Mouse (Mus musculus): ENCODE measurements around the gene Vars.
"Not testable (repeated sequence)": the region's sequence is repeated elsewhere in the genome, so short reads cannot be mapped to it uniquely, and the experiment has no call there.

Gene Vars

DNA sequence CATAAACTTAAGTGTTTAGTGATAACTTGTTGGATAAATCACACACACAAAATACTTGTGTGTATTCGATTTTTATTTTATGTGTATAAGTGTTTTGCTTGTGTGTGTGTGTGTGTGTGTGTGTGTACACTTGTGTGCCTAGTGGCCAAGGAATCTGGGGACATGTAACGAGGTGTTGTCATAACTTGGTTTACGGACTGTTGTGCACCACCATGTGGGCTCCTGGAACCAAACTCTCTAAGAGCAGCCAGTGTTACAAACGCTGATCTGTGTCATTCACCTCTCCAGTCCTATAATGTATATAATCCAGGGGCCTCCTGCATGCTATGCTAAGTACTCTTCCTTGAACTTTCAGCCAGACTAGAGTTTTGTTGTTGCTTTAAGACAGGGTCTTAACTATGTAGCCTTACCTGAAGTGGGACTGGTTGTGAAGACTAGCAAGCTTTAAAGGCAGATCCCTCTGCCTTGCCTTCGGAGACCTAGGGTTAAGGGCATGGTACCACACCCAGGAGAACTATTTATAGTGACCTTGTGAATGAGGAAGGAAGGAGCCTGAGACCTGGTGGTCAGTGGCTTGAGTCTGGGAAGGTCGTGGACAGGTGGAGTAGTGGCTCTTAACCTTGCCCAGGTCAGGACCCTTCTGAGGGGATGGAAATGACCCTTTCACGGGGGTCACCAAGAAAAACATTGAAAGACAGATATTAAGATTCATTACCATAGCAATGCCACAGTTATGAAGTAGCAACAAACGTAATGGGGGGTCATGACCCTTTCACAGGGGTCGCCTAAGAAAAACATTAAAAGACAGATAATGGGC is 2.4 kb downstream of the Vars start:
- DNase-seq (ENCODE audit: low read depth): no peak

DNA sequence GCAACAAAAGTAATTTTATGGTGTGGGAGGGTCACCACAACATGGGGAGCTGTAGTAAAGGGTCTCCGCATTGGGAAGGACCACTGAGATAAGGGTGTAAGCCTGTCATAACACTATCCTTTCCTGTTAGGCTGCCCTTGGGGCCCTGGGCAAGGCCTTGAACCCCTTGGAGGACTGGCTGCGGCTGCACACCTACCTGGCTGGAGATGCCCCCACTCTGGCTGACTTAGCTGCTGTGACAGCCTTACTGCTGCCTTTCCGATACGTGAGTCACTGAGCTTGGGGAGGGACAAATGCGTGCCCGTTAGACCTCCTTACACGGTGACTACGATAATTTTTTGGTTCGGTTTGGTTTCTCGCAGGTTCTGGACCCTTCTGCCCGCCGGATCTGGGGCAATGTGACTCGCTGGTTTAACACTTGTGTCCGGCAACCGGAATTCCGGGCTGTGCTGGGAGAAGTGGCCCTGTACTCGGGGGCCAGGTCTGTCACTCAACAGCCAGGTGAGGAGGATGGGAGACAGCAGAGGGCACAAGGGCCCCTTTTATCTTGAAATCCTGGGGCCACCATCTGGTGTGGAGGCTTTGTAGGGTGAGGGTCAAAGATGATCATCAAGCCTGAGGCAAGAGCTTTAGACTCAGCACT is 3.4 kb downstream of the Vars start:
- no peak for DNase-seq (ENCODE audit: low read depth)

DNA sequence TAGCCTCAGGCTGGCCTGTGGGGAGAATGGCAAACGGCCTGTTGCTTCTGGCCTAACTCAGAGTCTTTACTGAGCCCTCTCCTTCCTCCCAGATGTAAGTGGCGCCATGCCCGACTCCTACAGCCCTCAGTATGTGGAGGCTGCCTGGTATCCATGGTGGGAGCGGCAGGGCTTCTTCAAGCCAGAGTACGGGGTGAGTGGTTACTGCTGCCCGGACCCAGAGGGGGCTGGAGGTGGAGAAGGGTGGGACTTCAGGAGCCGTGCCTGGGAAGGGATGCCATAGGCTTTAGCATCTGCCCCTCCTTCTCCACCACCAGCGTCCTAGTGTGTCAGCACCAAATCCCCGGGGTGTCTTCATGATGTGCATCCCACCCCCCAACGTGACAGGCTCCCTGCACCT is 4.4 kb downstream of the Vars start:
- DNase-seq (ENCODE audit: low read depth): no peak

DNA sequence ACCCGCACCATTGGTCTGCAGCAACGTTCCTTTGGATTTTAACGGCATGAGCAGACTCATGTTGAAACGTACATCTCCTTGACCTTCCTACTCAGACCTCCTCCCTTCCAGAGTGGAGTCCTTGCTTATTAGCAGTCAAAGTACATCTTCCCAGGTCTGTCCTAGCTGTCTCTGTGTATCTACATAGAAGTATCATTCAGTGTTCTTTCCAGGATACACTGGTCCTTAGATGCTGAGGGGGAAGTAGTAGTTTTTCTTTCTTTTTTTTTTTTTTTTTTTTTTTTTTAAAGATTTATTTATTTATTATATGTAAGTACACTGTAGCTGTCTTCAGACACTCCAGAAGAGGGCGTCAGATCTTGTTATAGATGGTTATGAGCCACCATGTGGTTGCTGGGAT is 5.1 kb downstream of the Vars start:
- DNase-seq (ENCODE audit: low read depth): not testable (repeated sequence)

DNA sequence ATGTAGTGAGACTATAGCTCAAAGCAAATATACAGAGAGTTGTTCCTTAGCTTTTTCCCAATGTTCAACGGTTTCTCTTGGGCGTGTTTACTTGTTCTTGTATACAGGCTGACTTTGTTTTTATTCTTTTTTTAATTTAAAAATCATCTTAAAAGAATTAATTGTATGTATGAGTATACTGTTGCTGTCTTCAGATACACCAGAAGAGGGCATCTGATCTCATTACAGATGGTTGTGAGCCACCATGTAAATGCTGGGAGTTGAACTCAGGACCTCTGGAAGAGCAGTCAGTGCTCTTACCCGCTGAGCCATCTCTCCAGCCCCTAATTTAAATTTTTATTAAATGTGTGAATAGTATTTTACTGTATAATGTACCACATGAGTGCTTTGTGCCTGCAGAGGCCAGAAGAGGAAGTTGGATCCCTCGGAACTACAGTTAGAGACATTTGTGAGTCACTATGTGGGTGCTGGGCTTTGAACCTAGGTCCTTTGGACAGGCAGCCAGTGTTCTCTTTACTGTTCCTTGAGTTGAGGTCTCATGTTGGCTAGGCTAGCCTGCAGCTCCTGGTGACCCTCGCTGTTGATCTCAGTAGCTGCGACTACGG is 6.7 kb downstream of the Vars start:
- no peak for DNase-seq (ENCODE audit: low read depth)

DNA sequence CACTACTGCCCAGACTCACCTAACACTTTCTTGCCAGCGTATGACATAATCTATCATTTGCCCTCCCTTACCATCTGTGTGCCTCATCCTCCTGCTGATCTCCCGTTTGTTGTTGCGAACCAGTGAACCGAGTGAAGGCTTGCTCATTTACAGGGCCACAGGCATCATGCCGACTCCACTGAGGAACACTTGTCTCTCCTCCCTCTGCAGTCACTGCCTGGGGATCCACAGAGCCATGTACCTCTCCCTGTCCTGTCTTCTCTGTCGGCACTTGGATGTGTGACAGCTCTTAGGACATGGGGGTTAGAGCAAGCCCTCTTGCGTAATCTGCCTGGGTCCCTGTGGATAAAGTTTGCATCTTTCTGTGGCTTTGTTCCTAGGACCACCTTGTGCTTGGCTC is 8.8 kb downstream of the Vars start:
- no peak for DNase-seq (ENCODE audit: low read depth)

DNA sequence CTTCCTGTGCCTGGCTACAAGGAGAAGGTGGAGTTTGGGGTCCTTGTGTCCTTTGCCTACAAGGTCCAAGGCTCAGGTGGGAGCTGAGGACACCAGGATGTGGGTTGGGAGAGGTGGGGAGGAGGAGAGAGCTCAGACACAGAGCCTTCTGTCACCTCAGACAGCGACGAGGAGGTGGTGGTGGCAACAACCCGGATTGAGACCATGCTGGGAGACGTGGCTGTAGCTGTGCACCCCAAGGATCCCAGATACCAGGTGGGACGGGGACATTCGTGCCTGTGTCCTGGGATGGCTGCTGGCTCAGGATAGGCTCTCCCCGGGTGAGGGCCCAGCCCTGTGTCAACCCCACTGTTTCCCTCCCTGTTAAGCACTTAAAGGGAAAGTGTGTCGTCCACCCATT is 10.7 kb downstream of the Vars start:
- DNase-seq (ENCODE audit: low read depth): no peak

DNA sequence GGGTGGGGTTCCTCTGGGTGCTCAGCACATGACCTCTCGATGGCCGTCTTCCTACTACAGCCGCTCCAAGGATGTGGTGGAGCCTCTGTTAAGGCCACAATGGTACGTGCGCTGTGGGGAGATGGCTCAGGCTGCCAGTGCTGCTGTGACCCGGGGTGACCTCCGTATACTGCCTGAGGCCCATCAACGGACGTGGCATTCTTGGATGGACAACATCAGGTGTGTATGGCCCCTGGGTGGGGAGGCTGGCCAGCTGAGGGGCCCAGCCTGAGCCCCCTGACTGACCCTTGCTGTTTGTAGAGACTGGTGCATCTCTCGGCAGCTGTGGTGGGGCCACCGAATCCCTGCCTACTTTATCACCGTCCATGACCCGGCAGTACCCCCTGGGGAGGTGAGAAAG is 11.6 kb downstream of the Vars start:
- DNase-seq (ENCODE audit: low read depth): no peak

DNA sequence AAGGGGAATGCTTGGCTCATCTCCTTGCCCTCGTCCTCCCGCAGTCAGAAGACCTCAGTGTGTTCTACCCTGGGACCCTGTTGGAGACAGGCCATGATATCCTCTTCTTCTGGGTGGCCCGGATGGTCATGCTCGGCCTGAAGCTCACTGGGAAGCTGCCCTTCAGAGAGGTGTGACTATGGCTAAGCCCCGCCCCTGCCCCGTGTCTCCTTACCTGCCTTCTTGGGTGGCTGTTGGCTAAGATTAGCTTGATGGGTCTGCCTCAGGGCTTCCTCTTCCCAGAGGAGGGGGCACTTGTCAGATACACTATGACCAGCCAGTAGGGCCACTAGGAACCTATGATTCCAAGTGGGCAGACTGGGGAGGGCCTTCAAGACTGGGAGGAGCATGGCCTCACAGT is 12.4 kb downstream of the Vars start:
- no peak for DNase-seq (ENCODE audit: low read depth)

DNA sequence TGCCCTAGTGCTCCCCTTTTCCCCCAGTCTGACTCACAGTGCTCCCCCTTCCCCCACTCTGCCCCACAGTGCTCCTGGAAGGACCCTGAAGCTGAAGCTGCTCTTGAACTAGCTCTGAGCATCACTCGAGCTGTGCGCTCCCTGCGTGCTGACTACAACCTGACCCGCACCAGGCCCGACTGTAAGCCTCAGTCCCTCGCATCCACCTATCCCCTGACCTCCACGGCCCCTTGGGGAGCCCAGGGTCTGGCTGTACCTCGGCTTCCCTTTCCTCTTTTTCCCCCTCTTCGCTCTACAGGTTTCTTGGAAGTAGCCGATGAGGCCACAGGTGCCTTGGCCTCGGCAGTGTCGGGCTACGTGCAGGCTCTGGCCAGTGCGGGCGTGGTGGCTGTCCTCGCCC is 14.5 kb downstream of the Vars start:
- DNase-seq (ENCODE audit: low read depth): no peak

DNA sequence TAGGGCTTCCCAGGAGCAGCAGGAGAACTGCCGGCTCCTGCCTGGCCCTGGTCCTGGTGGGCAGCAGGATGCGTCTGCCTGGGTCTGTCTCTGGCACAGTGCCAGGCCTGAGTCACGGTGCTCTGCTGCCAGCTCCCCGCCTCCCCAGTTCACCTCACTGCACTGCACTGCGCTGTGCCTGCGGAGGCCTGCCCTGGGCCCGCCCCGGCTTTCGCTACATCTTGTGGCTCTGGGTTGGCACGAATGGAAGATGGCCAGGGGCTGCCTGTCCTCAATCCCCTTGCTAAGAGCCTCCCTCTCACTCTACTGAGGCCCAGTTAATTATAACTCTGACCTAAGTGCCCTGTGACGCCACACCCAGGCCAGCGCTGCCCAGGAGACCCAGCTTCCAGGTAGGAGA is 15.6 kb downstream of the Vars start, which contains the start of gene Vwa7:
Gene Vwa7, plus strand, starts transcription at position 204 of the 400 bp plus-strand sequence.
- no peak for DNase-seq (ENCODE audit: low read depth)

DNA sequence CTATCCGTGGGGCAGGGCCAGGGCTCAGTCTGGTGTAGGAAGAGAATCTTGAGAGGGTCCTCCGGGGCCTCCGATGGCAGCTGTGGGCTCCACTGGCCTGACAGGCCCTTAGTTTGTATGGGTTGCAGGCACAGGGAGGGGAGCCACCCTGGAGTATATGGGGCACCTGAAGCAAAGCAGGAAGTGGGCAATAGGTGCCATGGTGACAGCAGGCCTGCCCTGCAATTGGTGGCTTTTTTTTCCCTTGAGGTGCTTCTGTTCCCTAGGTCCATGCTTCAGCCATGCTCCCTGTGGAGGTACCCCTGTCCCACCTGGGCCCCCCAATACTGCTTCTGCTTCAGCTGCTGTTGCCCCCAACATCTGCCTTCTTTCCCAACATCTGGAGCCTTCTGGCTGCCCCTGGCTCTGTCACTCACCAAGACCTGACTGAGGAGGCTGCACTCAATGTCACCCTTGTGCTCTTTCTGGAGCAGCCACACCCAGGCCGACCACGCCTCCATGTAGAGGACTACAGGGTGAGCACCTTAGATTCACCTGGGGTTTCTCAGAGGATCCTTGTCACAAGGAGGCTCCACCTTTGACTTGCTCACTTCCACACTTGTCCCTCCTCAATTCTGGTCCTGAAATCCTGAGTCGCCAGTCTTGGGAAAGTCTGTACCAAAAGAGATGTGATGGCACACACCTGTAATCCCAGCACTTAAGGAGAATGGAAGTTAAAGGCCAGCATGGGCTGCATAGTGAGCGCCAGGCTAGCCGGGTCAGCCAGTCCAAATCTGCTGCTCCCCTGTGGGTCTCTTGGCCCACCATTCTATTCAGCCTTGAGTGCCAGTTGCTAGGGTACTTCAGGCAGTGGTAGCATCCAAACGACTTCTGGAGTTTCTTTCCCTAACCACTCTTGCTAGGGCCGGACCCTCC is 16.3 kb downstream of the Vars start:
- DNase-seq (ENCODE audit: low read depth): no peak

DNA sequence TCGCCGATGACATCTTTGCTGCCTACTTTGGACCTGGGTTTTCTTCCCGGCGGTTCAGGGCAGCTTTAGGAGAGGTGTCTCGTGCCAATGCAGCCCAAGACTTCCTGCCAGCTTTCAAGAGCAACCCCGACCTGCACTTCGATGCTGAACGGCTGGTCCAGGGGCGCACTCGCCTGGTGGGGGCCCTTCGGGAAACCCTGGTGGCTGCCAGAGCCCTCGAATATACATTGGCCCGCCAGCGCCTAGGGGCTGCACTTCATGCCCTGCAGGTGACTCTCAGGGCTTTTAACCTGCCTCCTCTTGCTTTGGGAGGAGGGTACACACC is 16.9 kb downstream of the Vars start:
- DNase-seq (ENCODE audit: low read depth): no peak

DNA sequence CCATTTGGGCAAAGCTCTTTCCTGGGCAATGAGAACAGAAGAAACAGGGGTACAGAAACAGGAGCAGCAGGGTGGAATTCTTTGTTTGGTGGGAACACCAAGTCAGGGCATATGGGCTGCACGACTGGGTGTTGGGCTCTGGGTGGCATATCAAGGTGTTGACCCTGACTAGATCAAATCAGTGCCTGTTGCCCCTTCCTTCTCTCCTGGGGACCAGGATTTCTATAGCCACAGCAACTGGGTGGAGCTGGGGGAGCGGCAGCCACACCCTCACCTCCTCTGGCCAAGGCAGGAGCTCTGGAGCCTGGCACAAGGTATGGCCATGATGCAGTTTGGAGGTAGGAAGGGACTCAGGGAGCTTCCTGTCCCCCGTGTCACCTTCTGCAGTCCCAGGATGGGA is 17.4 kb downstream of the Vars start:
- DNase-seq (ENCODE audit: low read depth): no peak

DNA sequence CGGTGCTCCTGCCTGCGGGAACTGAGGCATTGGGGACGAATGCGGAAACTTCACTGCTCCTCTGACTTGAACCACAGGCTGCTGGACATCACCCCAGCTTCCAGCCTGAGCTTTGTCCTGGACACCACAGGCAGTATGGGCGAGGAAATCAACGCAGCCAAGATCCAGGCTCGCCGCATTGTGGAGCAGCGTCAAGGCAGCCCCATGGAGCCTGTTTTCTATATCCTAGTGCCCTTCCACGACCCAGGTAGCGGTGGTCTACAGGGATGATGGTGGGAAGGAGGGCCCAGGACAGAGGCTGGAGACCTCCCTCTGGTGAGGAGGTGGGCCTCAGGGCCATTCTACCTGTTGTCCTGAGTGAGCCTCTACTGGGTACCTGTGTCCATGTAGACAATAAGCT is 19.1 kb downstream of the Vars start:
- no peak for DNase-seq (ENCODE audit: low read depth)

DNA sequence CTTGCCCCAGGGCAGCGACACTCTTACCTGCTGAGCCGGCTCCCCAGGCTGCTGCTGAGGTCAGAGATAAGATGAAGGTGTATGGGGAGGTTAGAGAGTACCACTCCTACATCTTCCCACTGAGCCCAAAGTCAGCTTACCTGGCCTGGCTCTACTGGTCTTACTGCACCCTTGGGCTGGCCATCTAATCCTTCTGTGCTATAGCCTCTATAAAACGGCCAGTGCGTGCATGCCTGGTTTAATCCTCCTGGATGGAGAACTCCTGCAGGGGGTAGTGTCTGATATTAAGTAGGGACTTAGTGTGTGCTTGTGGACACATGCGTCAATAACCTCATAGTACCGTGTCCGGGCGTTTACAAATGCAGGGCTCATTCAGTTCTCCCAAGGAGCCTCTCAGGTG is 19.8 kb downstream of the Vars start:
- no peak for DNase-seq (ENCODE audit: low read depth)

DNA sequence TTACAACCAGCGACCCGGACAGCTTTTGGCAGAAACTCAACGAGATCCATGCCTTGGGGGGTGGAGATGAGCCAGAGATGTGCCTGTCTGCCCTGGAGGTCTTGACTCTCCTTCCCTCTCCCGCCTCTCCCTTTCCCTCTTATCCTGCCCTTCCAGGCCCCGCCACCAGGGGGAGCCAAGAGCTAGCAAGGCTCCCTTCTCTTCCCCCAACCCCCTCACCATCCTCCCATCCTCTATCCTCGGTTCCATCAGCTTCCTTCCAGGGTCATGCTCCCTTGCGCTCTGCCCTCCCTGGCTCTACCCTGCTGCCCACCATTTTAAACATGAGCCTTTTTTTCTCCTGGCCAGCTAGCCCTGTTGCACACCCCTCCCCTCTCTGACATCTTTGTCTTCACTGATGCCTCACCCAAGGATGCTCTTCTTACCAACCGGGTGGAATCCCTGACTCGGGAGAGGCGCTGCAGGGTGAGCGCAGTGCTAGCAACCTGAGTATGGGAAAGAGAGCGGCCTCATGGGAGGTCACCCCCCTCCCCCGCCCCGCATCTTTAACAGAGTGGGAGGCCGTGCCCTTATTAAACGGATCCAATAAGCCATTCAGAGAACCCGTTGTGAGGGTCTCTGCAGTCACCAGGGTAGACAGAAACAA is 20.5 kb downstream of the Vars start:
- DNase-seq (ENCODE audit: low read depth): peak; percentile 90

DNA sequence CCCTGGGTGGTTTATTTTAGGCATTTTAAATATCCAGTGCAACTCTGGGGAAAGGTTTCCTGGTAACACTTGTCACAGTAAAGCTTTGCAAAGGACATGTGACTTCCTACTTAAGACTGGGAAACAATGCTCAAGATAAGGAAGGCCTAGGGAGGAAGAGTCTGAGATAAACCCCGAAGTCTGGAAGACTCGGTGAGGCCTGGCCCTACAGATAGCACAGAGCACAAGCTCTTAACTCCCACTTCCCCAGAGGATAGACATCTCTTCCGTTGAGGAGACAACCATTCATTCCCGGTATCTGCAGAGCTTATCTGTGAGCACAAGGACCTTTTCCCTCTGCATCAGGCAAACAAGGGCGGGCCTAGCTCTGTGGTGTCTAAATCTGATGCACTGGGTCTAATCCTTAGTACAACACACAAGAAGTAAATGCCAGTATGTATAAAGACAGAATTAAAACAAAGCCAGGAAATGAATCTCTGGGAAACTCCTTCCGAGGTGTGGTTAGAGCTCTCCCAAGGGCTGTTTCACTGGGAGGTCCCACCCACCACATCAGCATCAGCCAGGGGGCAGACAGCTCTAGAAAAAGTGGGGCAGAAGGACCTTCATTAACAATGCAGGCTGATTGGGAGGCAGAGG is 21.2 kb downstream of the Vars start:
- DNase-seq (ENCODE audit: low read depth): no peak

DNA sequence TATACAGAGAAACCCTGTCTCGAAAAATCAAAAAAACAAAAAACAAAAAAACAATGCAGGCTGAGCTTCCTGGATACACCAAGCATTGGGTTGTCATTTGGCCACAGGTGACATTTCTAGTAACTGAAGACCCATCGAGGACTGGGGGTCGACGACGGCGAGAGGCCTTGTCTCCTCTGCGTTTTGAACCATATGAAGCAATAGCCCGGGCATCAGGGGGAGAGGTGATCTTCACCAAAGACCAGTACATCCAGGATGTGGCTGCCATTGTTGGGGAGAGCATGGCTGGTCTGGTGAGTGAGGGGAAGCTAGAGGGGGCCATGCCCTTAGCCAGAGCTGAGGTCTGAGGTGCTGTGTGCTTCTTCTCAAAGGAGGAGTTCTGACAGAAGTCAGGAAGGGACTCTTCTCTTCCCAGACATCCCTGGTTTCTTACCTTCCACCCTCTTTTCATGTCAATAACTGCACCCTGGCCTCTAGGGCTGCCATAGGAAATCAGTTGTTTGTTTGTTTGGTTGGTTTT is 21.8 kb downstream of the Vars start:
- no peak for DNase-seq (ENCODE audit: low read depth)

DNA sequence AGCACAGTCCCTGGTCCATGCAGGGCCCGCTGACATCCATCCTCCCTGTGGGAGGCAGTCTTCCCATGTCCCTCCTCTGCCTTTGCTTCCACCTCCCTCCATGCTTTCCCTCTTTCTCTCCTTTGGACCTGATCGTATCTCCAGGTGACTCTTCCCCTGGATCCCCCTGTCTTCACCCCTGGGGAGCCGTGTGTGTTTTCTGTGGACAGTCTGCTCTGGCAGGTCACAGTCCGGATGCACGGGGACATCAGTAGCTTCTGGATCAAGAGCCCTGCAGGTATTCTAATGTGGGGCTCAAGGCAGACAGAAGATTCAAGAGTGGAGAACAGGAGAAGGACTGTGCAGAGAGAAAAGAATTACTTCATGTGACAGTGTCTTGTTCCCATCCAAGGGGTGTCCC is 22.4 kb downstream of the Vars start:
- DNase-seq (ENCODE audit: low read depth): no peak

DNA sequence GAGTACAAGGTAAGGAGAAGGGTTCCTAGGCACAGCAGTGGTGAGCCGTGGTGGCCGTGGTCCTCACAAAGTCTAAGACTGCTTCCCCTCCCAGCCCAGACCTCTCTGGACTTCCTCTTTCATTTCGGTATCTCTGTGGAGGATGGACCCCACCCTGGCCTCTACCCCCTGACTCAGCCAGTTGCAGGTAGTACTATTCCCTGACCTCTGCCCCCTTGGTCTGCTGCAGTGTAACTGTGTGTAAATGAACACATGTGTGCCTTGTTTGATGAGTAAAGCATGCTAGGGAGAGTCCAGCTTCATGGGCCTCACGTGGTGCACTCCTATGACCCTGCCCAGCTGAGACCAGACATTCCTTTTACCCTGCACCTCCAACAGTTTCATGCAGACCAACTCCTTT is 23.0 kb downstream of the Vars start:
- DNase-seq (ENCODE audit: low read depth): no peak

Data from naive thymus-derived CD4-positive, alpha-beta T cell, adult 2 months (primary cell).